Mouse (Mus musculus): Measurements from ENCODE around the gene Ago3.

Ago3 gene

GRCm38 (mm10) chr4:126436268-126436667, 6.9 kb upstream of the Ago3 start:
- peaks cover 90% of the 10 kb centered on the region for H3K36me3 ChIP-seq (ENCODE audit: insufficient read depth, low read length)
- no peaks in the 10 kb centered on the region for H3K9me3 ChIP-seq (ENCODE audit: low read length)
- H3K4me3 ChIP-seq (replicated peaks; ENCODE audit: low read length): no peak overlapping the region
- no peaks in the 10 kb centered on the region for H3K27me3 ChIP-seq (ENCODE audit: insufficient read depth, low read length)
- TF ChIP-seq NANOG (IDR thresholded peaks at IDR 0.05; ENCODE audit: borderline replicate concordance, low read length): no peak
- TF ChIP-seq POU5F1 (IDR thresholded peaks at IDR 0.05; ENCODE audit: borderline replicate concordance, low read length): no peak
- TF ChIP-seq CTCF (conservative IDR thresholded peaks at IDR 0.05; ENCODE audit: low read length): no peak
- H3K4me1 ChIP-seq (replicated peaks; ENCODE audit: low read depth, low read length): peaks cover 23% of the 10 kb centered on the region

DNA sequence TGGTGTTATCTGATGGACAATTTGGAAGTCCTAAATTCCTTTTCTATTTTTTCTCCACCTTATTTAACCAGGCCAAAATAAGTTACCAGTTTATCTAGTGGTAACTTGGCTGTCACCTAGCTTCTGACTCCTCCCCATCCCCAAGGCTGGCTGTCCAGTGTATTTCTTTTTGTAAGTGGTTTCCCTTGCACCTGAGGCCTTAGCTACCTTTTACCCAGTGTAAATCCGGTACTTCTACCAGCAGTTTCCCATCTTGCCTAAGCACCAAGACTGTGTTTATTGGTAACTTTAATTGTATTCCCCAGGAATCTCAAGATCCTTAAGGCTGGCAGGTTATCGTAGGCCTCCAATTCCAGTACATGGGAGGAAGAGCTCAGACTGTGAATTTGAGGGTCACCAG, 4.7 kb upstream of the Ago3 start:
- peaks cover 76% of the 10 kb centered on the region for H3K36me3 ChIP-seq (ENCODE audit: insufficient read depth, low read length)
- TF ChIP-seq NANOG (IDR thresholded peaks at IDR 0.05; ENCODE audit: borderline replicate concordance, low read length) (no peak), POU5F1 (IDR thresholded peaks at IDR 0.05; ENCODE audit: borderline replicate concordance, low read length) (no peak), CTCF (conservative IDR thresholded peaks at IDR 0.05; ENCODE audit: low read length) (no peak)
- H3K9me3 ChIP-seq (ENCODE audit: low read length): no peaks in the 10 kb centered on the region
- no peaks in the 10 kb centered on the region for H3K27me3 ChIP-seq (ENCODE audit: insufficient read depth, low read length)
- no peak overlapping the region for H3K4me3 ChIP-seq (replicated peaks; ENCODE audit: low read length)
- H3K4me1 ChIP-seq (replicated peaks; ENCODE audit: low read depth, low read length): peaks cover 33% of the 10 kb centered on the region

DNA sequence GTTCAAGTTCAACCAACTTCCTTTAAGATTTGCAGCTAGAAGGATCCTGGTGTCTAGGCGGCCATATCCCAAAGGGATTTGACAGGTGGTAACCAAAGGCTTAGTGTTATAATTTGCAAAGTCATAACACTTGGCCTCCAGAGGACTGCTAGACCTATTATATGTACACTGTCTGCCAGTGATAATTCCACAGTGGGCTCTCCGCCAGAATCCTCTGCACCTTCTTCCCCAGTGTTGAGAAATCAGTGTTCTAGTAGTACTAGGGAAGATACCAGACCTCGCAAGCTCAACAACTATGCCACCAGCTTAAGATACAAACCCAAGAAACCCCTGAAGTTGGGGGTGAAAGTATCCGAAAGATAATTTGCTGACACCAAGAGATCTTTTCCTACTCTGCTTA, 3.8 kb upstream of the Ago3 start:
- no peak for TF ChIP-seq CTCF (conservative IDR thresholded peaks at IDR 0.05; ENCODE audit: low read length)
- TF ChIP-seq NANOG (IDR thresholded peaks at IDR 0.05; ENCODE audit: borderline replicate concordance, low read length): no peak
- TF ChIP-seq POU5F1 (IDR thresholded peaks at IDR 0.05; ENCODE audit: borderline replicate concordance, low read length): no peak
- no peaks in the 10 kb centered on the region for H3K9me3 ChIP-seq (ENCODE audit: low read length)
- no peaks in the 10 kb centered on the region for H3K27me3 ChIP-seq (ENCODE audit: insufficient read depth, low read length)
- H3K36me3 ChIP-seq (ENCODE audit: insufficient read depth, low read length): peaks cover 68% of the 10 kb centered on the region
- H3K4me3 ChIP-seq (replicated peaks; ENCODE audit: low read length): no peak overlapping the region
- peaks cover 41% of the 10 kb centered on the region for H3K4me1 ChIP-seq (replicated peaks; ENCODE audit: low read depth, low read length)

DNA sequence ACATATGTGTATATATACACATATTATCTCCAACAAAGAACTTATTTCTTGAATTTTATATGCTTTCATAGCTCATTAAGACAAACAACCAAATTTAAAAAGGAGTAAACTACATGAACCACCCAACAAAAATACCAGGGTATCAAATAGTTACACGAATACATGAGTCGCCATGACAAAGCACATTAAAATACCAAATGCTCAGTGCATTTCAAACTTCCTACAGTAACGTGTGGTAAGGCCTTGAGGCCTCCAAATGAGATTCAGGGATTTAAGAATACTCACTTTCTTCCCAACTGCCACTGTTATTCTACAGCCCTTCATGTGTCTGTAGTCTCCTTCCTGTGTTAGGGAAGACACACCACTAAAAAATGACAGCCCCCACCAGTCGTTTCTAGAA, 2.4 kb upstream of the Ago3 start:
- TF ChIP-seq CTCF (conservative IDR thresholded peaks at IDR 0.05; ENCODE audit: low read length): no peak
- TF ChIP-seq POU5F1 (IDR thresholded peaks at IDR 0.05; ENCODE audit: borderline replicate concordance, low read length): no peak
- TF ChIP-seq NANOG (IDR thresholded peaks at IDR 0.05; ENCODE audit: borderline replicate concordance, low read length): no peak
- Histone ChIP-seq H3K36me3 (ENCODE audit: insufficient read depth, low read length) (peaks cover 53% of the 10 kb centered on the region), H3K4me3 (replicated peaks; ENCODE audit: low read length) (no peak overlapping the region), H3K9me3 (ENCODE audit: low read length) (no peaks in the 10 kb centered on the region), H3K27me3 (ENCODE audit: insufficient read depth, low read length) (no peaks in the 10 kb centered on the region), H3K4me1 (replicated peaks; ENCODE audit: low read depth, low read length) (peaks cover 31% of the 10 kb centered on the region)

DNA sequence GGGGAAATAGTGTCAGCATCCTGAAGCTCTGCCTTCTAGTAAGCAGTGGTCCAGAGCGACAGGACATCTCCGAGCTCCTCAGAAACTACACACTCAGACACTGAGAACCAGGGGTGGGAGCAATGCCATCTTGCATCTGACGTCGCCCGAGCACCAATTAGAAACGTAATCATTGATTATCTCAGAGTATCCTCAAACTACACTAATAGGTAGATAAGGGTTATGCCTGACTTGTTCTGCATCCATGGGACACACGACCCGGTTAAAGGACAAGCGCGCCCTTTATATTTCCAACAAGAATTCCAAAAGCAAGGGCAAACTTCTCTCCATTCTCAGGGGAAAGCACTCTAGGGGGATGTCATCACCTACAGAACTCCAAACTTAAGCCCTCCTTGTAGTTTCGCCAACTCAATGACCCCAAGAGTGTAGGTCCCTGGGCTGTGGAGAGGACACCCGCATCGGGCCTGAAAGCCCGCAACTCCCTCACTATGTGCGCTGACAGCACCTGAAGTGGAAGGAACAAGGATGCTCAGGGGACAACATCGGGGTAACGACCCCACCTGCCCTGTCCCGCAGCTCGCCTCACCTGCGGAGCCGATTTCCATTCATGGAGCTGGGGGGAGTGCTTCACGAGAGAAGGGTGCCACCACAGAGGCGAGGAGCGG, 542 bp downstream of the Ago3 start:
- Histone ChIP-seq H3K9me3 (ENCODE audit: low read length) (no peaks in the 10 kb centered on the region), H3K36me3 (ENCODE audit: insufficient read depth, low read length) (peaks cover 24% of the 10 kb centered on the region), H3K4me3 (replicated peaks; ENCODE audit: low read length) (peak overlapping the region; percentile 98), H3K27me3 (ENCODE audit: insufficient read depth, low read length) (no peaks in the 10 kb centered on the region), H3K4me1 (replicated peaks; ENCODE audit: low read depth, low read length) (peaks cover 24% of the 10 kb centered on the region)
- TF ChIP-seq POU5F1 (IDR thresholded peaks at IDR 0.05; ENCODE audit: borderline replicate concordance, low read length): no peak
- no peak for TF ChIP-seq NANOG (IDR thresholded peaks at IDR 0.05; ENCODE audit: borderline replicate concordance, low read length)
- no peak for TF ChIP-seq CTCF (conservative IDR thresholded peaks at IDR 0.05; ENCODE audit: low read length)

DNA sequence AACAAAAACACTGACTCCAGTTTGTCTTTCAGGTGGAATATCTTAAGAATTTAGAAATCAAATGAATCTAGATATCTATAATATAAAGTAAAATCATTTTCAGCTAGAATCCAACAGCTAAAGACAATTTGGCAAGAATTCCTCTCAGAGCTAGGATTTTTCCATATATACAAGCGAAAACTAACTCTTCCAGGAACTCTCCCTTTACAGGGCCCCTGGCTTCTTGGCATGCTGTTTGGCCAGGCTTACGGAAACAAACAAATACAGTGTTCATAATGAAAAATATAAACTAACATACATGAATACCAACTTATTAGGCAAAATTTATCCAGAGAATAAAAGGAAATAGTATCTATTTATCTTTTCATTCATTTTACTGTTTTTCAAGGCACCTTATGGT, 5.5 kb downstream of the Ago3 start:
- Histone ChIP-seq H3K4me3 (replicated peaks; ENCODE audit: low read length) (no peak overlapping the region), H3K36me3 (ENCODE audit: insufficient read depth, low read length) (no peaks in the 10 kb centered on the region), H3K9me3 (ENCODE audit: low read length) (no peaks in the 10 kb centered on the region), H3K27me3 (ENCODE audit: insufficient read depth, low read length) (no peaks in the 10 kb centered on the region), H3K4me1 (replicated peaks; ENCODE audit: low read depth, low read length) (peaks cover 8% of the 10 kb centered on the region)
- no peak for TF ChIP-seq CTCF (conservative IDR thresholded peaks at IDR 0.05; ENCODE audit: low read length)
- no peak for TF ChIP-seq NANOG (IDR thresholded peaks at IDR 0.05; ENCODE audit: borderline replicate concordance, low read length)
- no peak for TF ChIP-seq POU5F1 (IDR thresholded peaks at IDR 0.05; ENCODE audit: borderline replicate concordance, low read length)

DNA sequence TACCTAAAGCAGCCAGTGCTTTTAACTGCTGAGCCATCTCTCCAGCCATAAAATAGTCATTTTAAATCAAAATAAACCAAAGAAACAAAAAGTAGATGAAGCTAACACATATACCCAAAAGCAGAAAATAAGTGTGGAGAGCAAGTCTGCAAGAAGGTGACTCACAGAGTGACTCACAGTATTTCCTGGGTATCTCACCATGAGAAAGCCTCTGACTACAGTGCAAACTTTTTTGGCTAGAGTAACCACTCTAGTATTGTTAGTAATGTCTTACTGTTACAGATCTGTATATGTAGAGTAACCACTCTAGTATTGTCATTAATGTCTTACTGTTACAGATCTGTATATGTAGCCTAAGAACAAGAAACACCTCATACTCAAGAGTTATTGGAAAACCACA, 13.6 kb downstream of the Ago3 start:
- H3K27me3 ChIP-seq (ENCODE audit: insufficient read depth, low read length): no peaks in the 10 kb centered on the region
- H3K4me3 ChIP-seq (replicated peaks; ENCODE audit: low read length): no peak overlapping the region
- H3K9me3 ChIP-seq (ENCODE audit: low read length): no peaks in the 10 kb centered on the region

GRCm38 (mm10) chr4:126412526-126412925, 16.8 kb downstream of the Ago3 start:
- Histone ChIP-seq H3K4me3 (replicated peaks; ENCODE audit: low read length) (no peak overlapping the region), H3K4me1 (replicated peaks; ENCODE audit: low read depth, low read length) (peaks cover 6% of the 10 kb centered on the region), H3K36me3 (ENCODE audit: insufficient read depth, low read length) (no peaks in the 10 kb centered on the region), H3K27me3 (ENCODE audit: insufficient read depth, low read length) (no peaks in the 10 kb centered on the region), H3K9me3 (ENCODE audit: low read length) (no peaks in the 10 kb centered on the region)
- TF ChIP-seq CTCF (conservative IDR thresholded peaks at IDR 0.05; ENCODE audit: low read length) (no peak), POU5F1 (IDR thresholded peaks at IDR 0.05; ENCODE audit: borderline replicate concordance, low read length) (no peak), NANOG (IDR thresholded peaks at IDR 0.05; ENCODE audit: borderline replicate concordance, low read length) (no peak)

More for the DNA sequence above, 13.6 kb downstream of the Ago3 start:
- Histone ChIP-seq H3K36me3 (ENCODE audit: insufficient read depth, low read length) (no peaks in the 10 kb centered on the region), H3K4me1 (replicated peaks; ENCODE audit: low read depth, low read length) (no peaks in the 10 kb centered on the region)
- no peak for TF ChIP-seq NANOG (IDR thresholded peaks at IDR 0.05; ENCODE audit: borderline replicate concordance, low read length)
- TF ChIP-seq POU5F1 (IDR thresholded peaks at IDR 0.05; ENCODE audit: borderline replicate concordance, low read length): no peak
- TF ChIP-seq CTCF (conservative IDR thresholded peaks at IDR 0.05; ENCODE audit: low read length): no peak

DNA sequence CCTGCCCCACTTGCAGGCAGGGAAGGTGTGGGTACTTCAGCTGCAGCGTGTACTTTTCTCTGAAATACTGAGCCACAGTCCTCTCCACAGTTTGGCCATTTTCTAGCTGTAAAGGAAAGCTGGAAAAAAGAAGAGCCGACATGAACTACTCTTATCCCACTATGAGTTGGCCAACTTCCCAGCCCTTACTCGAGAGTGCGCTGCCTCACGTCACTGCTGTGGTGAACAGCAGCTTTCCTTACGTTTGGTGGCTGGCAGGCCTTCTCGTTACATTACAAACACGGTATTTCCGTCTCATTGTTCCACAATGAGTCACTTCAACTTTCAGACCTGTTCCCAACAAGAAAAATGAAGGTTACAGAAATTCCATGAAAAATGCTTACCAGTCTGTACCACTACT, 57.9 kb downstream of the Ago3 start:
- no peak overlapping the region for H3K4me3 ChIP-seq (replicated peaks; ENCODE audit: low read length)
- no peaks in the 10 kb centered on the region for H3K27me3 ChIP-seq (ENCODE audit: insufficient read depth, low read length)
- no peaks in the 10 kb centered on the region for H3K9me3 ChIP-seq (ENCODE audit: low read length)
- peaks cover 19% of the 10 kb centered on the region for H3K36me3 ChIP-seq (ENCODE audit: insufficient read depth, low read length)
- H3K4me1 ChIP-seq (replicated peaks; ENCODE audit: low read depth, low read length): no peaks in the 10 kb centered on the region
- TF ChIP-seq CTCF (conservative IDR thresholded peaks at IDR 0.05; ENCODE audit: low read length): no peak
- no peak for TF ChIP-seq NANOG (IDR thresholded peaks at IDR 0.05; ENCODE audit: borderline replicate concordance, low read length)
- no peak for TF ChIP-seq POU5F1 (IDR thresholded peaks at IDR 0.05; ENCODE audit: borderline replicate concordance, low read length)

All from E14TG2a.4 (cell line).